Mouse (Mus musculus) lung, postnatal 0 days (tissue): ENCODE measurements around the gene Saa3.

Experiments used
- CTCF ChIP-seq: IDR thresholded peaks from 2 replicates; pipeline ENCODE4 v1.5.1; 2016; ENCODE audit warnings: antibody characterized with exemption, mild to moderate bottlenecking
- EP300 ChIP-seq: IDR thresholded peaks from 2 replicates; pipeline ENCODE4 v1.6.1; 2016; ENCODE audit warnings: antibody characterized with exemption, mild to moderate bottlenecking, control low read depth

- TF ChIP-seq CTCF (no peak), EP300 (no peak)
Measured at GRCm38 (mm10) chr7:46745816-46746215, 30.3 kb upstream of the Saa3 start.
